Mouse (Mus musculus): ENCODE measurements at regions not wholly inside any gene's neighbourhood (a gene's known extent, or its start where the extent isn't known, plus 50 kb on each side); places are given as distances from the start of the nearest gene placed in this dataset.

GRCm38 (mm10) chr8:116069538-116069937 is 361.9 kb upstream of the Maf start:
- no peak for TF ChIP-seq CTCF (conservative IDR thresholded peaks at IDR 0.05; ENCODE audit: low read length)
- no peak for TF ChIP-seq POU5F1 (IDR thresholded peaks at IDR 0.05; ENCODE audit: borderline replicate concordance, low read length)

All from E14TG2a.4 (cell line).